Mouse (Mus musculus) thymus, postnatal 25 days (tissue): ENCODE measurements at regions not wholly inside any gene's neighbourhood (a gene's known extent, or its start where the extent isn't known, plus 50 kb on each side); places are given as distances from the start of the nearest gene placed in this dataset.
A peak's percentile ranks its signal among the peaks of the same experiment; 100 is the strongest.

ENCODE experiments used
- DNase-seq: peaks from one replicate; pipeline ENCODE4 v3.0.0; 2022

DNA sequence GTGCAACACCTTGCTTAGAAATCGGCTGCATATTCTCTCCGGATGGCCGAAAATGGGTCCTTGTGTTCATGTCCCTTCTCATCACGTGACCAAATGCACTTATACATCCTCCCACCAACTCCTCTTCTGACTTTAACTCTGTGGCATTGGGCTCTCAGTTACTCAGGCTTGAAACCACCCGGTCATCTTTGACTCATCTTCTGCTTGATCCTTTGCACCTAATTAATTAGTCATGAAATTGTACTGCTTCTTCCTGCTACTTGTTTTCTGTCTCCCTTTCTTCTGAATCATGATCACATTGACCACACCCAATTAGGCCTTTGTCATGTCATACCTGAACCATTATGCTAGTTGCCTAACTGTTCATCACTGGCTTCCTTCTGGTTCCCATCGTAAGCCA is 208.4 kb upstream of the Fam241a start:
- DNase-seq = no peak

DNA sequence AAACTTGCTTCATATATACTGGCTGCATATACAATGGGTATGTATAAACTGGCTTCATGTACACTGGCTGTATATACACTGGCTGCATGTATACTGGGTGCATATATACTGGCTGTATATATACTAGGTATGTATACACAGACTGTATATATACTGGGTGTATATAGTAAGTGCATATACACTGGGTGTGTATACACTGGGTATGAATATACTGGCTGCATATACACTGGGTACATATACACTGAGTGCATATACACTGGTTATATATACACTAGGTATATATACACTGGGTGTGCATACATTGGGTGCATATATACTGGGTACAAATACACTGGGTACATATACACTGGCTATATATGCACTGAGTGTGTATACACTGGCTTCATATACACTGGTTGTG is 196.9 kb upstream of the Fam241a start:
- DNase-seq = no peak

DNA sequence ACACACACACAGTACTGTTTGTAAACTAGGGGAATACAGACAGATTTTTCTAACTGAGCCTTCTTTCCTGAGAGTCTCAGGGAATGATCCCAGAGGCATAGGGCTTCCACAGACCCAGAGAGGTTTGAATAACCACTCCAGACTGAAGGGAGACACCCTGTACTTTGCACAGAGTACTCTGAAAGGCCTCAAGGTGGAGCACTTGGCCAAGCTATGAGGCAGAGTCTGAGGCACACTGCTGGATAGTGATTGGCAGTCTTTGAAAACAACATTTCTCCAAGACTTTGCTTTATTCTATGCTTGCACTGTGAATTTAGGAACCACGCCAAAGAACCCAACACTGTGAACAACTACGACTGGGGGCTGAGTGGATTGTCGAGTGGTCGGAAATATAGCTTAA is 192.1 kb upstream of the Fam241a start:
- DNase-seq = peak; percentile 29

DNA sequence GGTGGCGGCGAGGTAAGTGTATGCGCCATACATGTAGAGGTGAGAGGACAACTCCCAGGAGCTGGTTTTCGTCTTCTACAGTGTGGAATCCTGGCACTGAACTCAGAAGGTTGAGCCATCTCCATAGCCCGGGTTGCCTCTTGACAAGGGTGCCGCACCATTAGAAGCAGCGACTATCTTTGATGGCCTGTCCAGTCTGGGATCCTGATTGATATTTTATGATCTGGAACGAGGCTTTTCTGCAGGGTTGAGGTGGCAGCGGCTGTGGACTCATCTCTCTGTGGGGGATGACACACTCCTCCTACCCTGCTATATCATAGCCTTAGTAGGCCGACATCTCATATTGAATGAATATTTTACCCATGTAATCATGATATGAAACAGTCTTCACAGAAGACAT is 191.0 kb upstream of the Fam241a start:
- no peak for DNase-seq

DNA sequence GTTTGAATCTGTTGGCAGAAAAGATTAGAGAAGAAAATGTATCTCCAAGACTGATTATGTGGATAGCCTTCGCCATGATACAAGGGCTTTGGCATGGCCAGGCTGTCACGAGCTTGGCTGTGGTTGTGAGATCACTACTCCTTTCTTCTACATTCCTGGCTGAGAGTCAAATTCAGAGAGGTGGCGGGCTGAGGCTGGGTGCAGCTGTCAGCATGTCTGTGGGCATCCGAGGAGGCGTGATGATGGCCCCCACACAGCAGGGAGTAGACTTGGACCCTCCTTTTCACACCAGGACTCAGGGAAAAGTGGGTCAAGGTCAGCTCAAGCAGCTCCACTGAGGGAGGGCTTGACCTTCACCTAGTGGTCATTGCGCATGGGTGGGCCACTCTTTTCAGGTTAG is 186.3 kb upstream of the Fam241a start:
- no peak for DNase-seq

DNA sequence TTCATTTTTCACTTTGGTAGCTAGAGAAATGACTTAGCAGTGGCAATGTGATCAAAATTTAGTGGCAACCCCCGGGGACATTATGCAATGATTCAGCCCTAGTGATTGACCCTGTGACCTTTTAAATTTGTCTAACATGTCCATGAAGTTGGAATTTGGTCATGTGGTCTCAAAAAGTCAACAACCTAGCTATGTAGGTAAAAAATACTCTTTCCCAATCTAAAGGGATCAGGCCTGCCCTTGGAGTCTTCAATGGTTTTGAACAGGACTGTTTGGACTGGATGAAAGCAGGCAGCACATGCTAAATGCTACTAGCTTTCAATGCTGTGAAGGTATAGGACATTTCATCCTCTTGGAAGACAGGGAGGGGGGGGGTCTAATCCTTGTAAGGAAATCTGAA is 185.3 kb upstream of the Fam241a start:
- no peak for DNase-seq

DNA sequence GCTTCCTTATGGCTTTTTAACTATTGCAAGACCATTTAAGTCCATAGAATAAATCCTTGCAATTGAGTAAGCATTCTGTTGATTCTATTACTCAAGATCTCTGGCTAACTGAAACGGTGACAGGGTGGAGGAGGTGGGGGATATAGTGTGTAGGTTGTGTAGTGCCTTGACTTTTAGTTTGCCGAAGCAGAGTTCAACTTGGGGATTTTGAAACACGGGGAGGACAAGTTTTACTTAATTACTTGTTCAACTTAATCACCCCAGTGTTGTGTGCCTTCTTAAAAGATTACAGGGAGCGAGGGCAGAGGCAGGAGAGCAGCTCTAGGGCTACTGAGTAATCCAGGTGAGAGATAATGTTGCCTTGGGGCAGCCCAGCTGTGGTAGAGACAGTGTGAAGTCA is 171.7 kb upstream of the Fam241a start:
- DNase-seq = no peak

DNA sequence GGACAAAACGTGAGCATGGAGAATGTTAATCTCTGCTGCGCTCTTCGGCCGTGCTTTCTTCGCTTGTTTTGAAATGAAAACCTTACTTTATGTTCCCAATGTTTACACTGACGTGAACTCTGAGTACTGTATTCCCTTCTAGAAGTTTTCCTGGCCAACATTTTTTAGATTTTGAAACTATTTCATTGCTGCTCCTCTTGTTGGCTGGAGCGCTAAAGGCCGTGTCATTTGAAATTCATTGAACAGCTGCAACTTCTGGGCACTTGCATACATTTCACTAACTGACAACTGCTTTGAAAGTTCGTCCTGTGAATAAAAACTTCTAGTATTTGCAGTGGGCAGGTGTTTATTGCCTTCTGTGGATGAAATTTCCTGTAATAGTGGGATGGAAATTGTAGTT is 157.9 kb upstream of the Fam241a start:
- DNase-seq = no peak

DNA sequence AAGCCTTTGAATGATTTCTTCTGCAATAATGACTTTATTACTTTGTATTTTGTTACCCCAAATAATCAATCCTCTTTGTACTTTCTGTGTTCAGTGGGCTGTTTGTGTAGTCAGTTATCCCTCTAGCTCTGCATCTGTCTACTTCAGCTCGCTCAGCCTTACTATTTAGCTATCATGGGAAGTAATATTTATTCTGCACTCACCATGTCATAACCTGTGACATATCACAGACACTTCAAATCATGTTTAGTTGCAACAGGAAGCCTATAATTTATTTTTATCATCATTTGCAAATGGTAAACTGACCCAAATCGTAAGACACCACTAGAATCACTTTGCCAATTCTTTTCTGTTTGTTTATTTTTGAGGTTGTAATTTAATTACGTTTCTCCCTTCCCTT is 147.6 kb upstream of the Fam241a start:
- no peak for DNase-seq

DNA sequence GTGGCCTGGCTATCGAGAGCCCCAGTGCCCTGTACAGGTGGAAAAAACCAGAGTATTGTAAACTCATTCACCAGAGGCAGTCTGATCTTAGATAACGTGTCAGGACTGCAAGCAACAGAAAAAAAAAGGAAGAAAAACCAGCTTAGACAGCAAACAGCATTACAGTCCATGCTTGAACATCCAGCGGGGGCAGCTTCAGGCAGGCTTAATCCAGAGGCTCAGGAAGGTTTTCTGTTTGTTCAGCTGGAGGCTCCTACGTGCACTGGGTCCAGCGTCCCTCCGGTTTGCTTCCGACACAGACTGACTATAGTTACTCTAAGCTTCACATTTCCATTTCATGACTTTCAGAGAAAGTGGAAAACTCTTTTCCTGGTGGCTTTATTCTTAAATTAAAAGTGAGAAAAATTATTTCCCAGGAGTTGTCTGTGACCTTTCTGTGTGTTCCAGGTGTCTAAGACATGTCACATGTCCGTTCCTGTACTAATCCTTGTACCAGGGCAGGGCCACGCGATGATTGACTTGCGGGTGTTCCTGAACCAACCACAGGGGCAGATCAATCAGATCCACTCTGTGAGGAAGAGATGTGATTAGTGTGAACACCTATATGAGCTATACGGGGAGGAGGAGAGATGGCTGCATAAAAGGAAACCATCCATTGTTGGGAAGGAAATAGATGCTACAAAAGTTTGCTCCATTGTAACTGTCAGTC is 144.4 kb upstream of the Fam241a start:
- no peak for DNase-seq

DNA sequence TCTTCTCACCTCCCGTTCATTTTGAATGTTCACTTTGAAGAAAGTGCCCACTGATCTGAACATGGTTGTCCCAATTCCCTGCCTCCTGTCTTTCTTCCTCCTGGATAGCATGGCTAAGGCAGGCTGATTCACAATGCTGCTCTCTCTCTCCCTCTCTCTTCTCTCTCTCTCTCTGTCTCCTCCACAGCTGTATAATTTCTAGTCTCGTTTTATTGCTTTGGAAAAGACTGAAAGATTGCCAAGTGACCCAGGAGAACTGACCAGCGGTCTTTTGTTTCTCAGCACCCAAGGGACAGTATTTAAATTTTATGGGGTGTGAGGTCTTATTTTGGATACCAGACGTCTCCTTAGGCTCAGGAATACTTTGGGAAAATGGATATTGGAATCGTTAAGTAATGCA is 143.1 kb upstream of the Fam241a start:
- DNase-seq = no peak

DNA sequence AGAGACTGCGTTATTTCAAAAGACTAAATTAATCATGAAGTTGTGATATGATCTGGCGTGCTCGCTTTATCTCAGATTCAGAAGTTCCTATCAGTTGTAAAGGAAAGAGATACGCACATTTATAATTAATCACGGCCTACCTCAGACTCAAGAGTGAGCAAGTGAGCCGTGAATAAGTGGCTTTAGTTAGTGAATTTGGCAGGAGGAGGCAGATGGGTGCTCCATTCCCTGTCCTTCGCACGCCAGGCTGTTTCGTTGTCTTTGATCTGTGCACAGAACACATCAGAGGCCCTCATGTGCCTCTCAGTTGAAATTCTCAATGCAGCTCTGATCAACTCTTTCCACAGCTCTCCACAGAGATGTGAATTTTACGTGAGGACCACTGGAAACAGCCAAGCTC is 140.4 kb upstream of the Fam241a start:
- DNase-seq = no peak

DNA sequence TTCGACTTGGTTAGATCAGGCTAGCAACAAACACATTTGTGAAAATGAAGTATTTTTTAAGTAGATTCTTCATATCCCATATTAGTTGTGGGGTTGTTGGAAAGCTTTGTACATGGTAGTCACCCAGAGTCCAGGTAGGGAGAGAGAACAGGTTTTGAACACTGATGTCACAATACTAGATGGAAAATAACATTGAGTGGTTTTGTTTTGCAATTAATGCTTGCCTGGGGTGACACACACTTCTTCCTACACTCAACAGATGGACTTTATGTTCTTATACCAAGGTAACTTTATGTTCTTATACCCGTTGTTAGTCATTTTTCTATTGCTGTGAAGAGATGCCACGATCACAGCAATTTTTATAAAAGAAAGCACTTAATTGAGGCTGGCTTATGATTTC is 134.2 kb upstream of the Fam241a start:
- no peak for DNase-seq

DNA sequence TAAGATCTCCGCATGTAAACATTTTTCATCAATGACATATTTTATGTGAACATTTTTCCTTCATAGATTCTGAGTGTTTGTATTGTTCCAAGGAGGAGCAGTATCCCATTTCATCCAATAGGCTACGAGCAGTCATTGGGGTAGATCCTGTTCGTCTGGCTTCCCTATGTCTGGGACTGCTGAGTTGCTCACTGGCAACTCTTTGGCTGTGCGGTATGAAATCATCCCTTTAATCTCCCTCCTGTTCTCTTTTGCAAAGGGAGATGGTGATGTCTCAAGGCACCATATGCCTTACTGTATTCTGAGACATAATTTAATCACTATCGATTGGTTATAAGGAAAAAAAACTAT is 133.4 kb upstream of the Fam241a start:
- DNase-seq = no peak

DNA sequence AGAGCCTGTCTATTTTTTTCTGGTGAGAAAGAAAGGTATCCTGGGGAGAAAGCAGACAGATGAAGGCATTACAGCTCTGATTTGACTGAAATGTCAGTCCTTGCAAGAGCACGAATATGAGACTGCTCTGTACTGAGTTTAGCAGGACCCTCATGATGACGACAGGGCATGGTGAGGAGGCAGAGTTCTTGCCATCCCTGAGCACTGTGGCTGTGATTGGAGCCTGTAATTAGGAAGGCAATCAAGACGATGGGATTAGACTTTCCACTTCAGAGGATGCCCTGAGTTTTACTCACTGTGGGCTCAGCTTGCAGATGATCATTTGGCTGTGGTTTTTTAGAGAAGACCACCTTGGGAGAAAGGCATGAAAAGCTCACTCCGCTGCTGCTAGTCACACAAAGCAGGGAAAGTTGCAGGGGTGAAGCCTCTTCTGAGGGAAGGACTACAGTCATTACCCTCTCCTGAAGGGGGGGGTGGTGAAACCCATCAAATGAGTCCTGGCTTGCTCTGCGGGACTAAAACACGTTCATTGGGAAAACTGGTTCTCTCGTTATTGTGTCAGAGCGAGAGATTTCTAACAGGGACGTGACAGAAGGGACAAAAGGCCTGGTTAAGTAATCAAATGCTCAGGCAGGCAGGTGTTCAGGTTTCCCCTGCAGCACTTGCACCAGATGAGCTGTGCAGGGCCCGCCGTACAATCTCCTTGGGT is 132.9 kb upstream of the Fam241a start:
- DNase-seq = no peak

DNA sequence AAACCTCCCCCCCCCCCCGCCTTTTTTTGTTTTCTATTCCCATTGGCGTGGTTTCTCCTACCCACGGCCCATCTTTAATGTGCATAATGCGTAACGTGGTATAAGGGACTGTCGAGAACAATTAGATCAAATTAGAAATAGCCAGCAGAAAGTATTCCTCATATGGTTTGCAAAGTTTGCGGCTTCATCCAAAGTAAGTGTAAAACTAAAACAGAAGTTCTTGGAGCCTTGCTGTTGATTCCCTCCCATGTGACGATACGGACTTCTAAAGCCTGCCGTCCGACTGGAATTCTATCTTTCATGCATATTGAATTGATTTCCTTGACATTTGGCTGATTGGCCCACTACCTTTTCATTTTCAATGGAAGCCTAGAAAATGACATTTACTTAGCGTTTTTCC is 128.7 kb upstream of the Fam241a start:
- DNase-seq = no peak

DNA sequence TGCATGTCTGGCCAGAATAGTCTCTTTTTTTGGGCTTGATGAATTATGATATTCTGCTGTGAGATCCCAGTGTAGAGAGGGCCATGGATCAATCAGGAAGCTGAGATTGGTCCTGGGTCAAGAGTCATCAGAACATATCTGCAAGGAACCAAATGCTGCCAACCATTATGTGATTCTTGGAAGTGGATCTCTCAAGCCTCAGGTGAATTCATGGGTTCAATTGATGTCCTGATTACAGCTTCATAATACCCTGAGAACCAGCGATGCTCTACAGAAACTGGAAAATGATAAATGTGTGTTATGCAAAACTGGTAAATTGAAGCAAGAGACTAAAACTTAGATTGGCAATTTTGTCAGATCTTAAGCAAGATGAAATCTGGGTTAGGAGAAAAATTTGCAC is 118.8 kb upstream of the Fam241a start:
- no peak for DNase-seq

DNA sequence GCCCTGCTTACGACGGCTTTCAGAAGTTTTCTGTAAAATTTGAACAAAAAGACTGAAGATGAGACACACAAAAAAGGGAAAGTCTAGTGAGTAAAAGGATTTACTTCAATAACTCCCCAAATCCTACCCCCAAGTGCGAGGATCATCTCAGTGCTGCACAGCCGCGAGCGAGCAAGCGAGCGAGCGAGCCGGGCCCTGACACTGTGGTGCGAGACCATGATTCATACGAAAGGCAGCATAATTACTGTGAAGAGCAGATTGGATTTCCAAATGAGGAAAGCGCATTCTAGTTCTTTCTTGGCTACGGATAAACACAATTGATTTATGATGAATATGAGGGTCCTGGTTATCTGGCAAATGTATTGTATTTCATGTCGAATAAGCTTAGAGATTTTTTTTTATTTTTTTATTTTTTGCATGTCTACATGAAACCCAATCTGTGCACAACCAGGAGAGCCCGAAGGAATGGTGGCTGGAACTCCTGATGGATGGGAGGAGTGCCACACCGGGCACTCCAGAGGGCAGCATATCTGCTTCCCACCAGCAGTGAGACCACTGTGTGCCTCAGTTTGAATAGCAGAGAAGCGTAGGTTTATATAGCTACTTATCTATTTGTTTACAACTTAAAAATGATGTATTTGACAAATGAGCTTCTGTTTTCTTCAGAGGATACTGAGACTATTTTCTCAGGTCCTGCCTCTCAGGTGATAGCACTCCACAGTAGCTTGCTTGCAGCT is 106.9 kb upstream of the Fam241a start:
- DNase-seq = no peak

DNA sequence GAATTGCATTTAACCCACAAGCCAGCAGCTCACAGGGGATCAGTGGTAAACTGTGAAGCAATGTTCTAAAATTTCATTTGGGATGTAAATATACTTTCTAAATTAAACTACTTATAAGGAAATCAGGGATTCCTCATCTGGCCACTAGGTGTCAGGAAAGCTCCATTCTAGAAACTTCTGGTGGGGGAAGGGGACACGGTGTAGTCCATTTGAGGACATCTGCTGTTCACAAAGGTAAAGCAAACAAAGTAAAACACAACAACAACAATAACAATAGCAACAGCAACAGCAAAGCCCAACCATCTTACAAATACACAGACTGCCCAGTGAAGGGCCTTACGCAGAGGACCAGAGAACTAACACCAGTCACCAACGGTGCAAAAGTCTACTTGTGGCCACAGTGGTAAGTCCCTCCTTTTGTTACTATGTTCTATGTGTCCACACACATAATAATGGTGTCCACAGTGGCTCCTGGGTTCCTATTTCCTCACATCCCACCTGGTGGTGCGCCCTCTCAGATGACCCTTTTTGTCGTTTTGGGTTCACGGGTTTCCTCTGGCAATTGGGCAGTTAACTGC is 105.9 kb upstream of the Fam241a start:
- DNase-seq = peak; percentile 21

DNA sequence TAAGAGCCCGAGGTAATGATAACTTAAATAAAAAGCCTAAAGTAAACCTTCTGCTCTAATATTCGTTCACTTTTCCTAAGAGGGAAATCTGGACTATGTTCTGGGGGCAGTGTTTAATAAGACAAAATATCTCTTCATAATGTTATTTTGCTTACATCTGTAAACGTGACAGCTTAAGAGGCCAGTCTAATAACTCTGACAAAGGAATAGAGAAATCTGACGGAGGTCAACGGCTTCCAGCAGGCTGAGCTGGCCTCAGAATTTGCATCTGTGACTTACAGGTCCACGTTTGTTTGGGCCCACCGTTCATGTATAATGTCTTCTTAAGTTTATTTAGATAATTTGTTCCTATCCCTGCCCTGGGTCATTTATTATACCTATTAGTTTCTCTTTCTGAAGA is 99.6 kb upstream of the Fam241a start:
- DNase-seq = no peak

DNA sequence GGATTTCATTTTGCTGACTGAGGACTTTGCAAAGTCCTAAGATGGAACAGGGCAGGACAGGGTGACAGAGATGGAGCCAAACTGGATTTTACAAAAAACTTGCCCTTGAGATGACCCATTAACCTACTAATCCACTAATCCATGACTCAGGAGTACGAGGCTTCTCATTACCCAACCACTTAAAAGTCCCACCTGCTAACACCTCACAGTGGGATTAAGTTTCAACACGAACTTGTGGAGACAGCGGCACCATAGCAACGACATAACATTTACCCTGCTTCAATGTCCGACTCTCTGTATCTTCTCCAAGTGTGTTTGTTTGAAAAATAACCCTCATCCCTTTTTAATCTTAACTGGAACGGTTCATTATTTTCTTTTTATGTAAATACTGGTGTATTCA is 91.5 kb upstream of the Fam241a start:
- DNase-seq = no peak

DNA sequence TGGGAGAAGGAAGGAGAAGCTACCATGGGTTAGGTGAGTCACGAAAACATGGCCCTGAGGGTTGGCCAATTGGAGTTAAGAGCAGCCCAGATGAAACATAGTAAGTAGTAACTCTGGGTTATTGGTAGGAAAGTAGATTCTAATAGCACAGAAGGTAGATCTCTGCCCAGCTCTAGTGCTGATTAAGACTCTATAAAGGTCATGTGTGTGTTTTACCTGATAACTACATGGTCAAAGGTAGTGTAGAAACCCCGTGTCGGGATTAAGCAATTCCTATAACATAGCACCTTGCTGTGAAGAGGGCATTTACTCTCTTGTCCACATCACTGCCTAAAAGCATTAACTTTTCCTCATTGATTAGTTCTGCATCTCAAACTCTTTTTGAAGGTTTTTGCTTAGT is 89.0 kb upstream of the Fam241a start:
- no peak for DNase-seq

DNA sequence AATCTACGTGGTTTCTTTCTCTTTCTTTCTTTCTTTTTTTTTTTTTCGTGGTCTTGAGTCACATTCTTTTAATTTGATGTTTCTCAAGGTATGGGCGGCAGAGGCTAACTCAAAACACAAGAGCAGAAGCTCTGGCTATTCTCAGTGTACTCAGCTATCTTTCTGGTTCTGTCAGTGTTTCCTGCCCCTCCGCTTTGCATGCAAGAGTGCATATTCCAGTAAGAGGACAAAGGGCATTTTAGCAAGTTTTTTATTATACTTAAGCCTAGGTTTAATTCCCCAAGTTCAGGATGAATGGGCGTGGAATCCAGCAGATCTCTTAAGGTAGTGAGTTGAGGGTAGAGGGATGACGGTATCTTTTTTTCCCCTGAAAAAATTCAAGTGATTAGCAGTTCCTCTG is 81.1 kb upstream of the Fam241a start:
- DNase-seq = no peak

DNA sequence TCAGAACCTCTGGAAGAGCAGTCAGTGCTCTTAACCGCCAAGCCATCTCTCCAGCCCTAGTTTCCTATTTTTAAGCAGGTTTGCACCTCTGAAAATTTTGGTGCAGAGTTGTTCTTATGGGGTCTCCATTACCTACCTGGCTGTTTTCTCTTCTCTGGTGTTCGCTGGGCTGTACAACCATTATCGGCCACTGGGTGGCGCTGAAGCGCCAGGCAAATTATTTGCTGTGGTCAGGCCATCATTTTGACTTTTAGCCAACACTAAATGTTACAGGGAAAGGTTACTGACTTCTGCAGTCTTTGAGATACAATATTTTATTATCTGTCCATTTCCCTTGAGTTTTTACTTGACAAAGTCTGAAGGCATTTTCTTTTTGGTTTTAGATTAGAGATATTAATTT is 74.8 kb upstream of the Fam241a start:
- peak; percentile 48 for DNase-seq
